Mouse (Mus musculus) lung, embryonic 16.5 days (tissue): ENCODE results near the gene Olfr223. TPM values are rescaled to one million over a fixed set of nuclear protein-coding genes. Genes with fewer than 3 reads are reported as not detected.

ENCODE experiments used
- polyA plus RNA-seq: library from polyadenylated mRNA; unstranded; fragments of >200 nt; fragmentation: Nextera tagmentation; extraction: Ambion mirVana; gene quantifications from 2 replicates; pipeline ENCODE4 v1.2.1, GENCODE M21; 2015

Olfr223 gene
- polyA plus RNA-seq, 1 experiment from 2014 or later: not detected

Other genes with a start within 250 kb of the Olfr223 start
- not detected in 2 replicates for gene Prss38, start 217.6 kb downstream of the Olfr223 start, polyA plus RNA-seq
- gene Jmjd4, start 143.2 kb downstream of the Olfr223 start, polyA plus RNA-seq: 9.8 and 10.3 TPM in 2 replicates
- gene Snap47, start 142.1 kb downstream of the Olfr223 start, polyA plus RNA-seq: 92.9 and 94.0 TPM in 2 replicates
- 7.8 and 10.0 TPM in 2 replicates for gene Zfp867, start 120.8 kb downstream of the Olfr223 start, polyA plus RNA-seq
- 24.5 and 25.2 TPM in 2 replicates for gene Zkscan17, start 66.5 kb downstream of the Olfr223 start, polyA plus RNA-seq
- gene Nlrp3, start 51.7 kb downstream of the Olfr223 start, polyA plus RNA-seq: 0.31 and 0.54 TPM in 2 replicates
- not detected in 2 replicates for gene Olfr222, start 17.1 kb downstream of the Olfr223 start, polyA plus RNA-seq
- gene Mprip, start 68.0 kb upstream of the Olfr223 start, polyA plus RNA-seq: 52.9 and 59.0 TPM in 2 replicates
- gene Pld6, start 194.4 kb upstream of the Olfr223 start, polyA plus RNA-seq: 7.9 and 10.3 TPM in 2 replicates
- gene Flcn, start 216.7 kb upstream of the Olfr223 start, polyA plus RNA-seq: 28.1 and 32.1 TPM in 2 replicates
- gene Nt5m, start 246.2 kb upstream of the Olfr223 start, polyA plus RNA-seq: 32.8 and 36.0 TPM in 2 replicates
- gene Cops3, start 246.5 kb upstream of the Olfr223 start, polyA plus RNA-seq: 189 and 199 TPM in 2 replicates